Mouse (Mus musculus) embryo, embryonic 10.5 days (tissue): ENCODE data around the gene Prkar1b.

Source experiments
- DNase-seq: peaks from one replicate; pipeline ENCODE4 v3.0.0-alpha.2; 2015; ENCODE audit warnings: low spot score

Gene Prkar1b

GRCm38 (mm10) chr5:139146476-139147075, 3.2 kb downstream of the Prkar1b start:
- DNase-seq: no peak

- no peak for DNase-seq
These were observed 4.1 kb downstream of the Prkar1b start for GRCm38 (mm10) chr5:139145726-139146125.

- no peak for DNase-seq
These were observed 5.9 kb downstream of the Prkar1b start for GRCm38 (mm10) chr5:139143890-139144289.

GRCm38 (mm10) chr5:139141326-139141725, 8.5 kb downstream of the Prkar1b start:
- DNase-seq: no peak

GRCm38 (mm10) chr5:139140589-139140988, 9.2 kb downstream of the Prkar1b start:
- no peak for DNase-seq

GRCm38 (mm10) chr5:139138926-139139472, 10.8 kb downstream of the Prkar1b start:
- DNase-seq: no peak

- no peak for DNase-seq
These were observed 11.4 kb downstream of the Prkar1b start for GRCm38 (mm10) chr5:139138261-139138925.

- DNase-seq: no peak
These were observed 12.6 kb downstream of the Prkar1b start for GRCm38 (mm10) chr5:139137176-139137575.

- DNase-seq: no peak
These were observed 13.5 kb downstream of the Prkar1b start for GRCm38 (mm10) chr5:139136341-139136740.

- DNase-seq: no peak
These were observed 15.3 kb downstream of the Prkar1b start for GRCm38 (mm10) chr5:139134501-139134900.

GRCm38 (mm10) chr5:139130351-139130750, 19.4 kb downstream of the Prkar1b start:
- no peak for DNase-seq

GRCm38 (mm10) chr5:139129572-139130151, 20.1 kb downstream of the Prkar1b start:
- peak; percentile 15 for DNase-seq

GRCm38 (mm10) chr5:139129078-139129477, 20.7 kb downstream of the Prkar1b start:
- DNase-seq: peak; percentile 16

GRCm38 (mm10) chr5:139128476-139129065, 21.2 kb downstream of the Prkar1b start:
- DNase-seq: no peak

- no peak for DNase-seq
These were observed 24.1 kb downstream of the Prkar1b start for GRCm38 (mm10) chr5:139125717-139126116.

- DNase-seq: no peak
These were observed 30.9 kb downstream of the Prkar1b start for GRCm38 (mm10) chr5:139118961-139119276.

- DNase-seq: no peak
These were observed 31.5 kb downstream of the Prkar1b start for GRCm38 (mm10) chr5:139118139-139118960.

- DNase-seq: no peak
These were observed 34.3 kb downstream of the Prkar1b start for GRCm38 (mm10) chr5:139115507-139115906.

- DNase-seq: no peak
These were observed 34.9 kb downstream of the Prkar1b start for GRCm38 (mm10) chr5:139114876-139115275.

- DNase-seq: no peak
These were observed 37.4 kb downstream of the Prkar1b start for GRCm38 (mm10) chr5:139112418-139112817.

- DNase-seq: no peak
These were observed 37.8 kb downstream of the Prkar1b start for GRCm38 (mm10) chr5:139111991-139112390.
